Mouse (Mus musculus): Measurements from ENCODE around the gene Farp1.

Gene Farp1

GRCm38 (mm10) chr14:121058481-121058880 is 23.5 kb downstream of the Farp1 start:
- DNase-seq: no peak

DNA sequence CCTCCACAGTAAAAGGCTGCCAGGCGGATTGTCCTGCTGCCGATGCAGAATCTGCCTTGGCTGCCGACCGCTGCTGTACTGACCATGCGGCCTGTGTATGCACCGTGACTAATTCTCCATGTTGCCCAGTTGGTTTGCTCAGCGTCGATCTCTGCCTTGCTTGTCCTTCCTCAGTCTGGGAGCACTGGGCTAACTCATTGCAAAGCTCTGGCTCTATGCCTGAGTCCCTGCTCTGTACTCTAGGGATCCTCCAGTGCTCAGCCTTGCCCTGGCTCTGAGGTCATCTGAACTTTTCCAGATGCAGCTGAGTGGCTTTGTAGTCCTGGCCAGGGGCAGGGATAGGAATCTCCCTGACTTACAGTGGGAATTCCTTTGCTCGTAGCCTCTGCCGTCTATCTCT is 24.3 kb downstream of the Farp1 start:
- DNase-seq: peak; percentile 45

GRCm38 (mm10) chr14:121060484-121060883 is 25.5 kb downstream of the Farp1 start:
- DNase-seq: no peak

DNA sequence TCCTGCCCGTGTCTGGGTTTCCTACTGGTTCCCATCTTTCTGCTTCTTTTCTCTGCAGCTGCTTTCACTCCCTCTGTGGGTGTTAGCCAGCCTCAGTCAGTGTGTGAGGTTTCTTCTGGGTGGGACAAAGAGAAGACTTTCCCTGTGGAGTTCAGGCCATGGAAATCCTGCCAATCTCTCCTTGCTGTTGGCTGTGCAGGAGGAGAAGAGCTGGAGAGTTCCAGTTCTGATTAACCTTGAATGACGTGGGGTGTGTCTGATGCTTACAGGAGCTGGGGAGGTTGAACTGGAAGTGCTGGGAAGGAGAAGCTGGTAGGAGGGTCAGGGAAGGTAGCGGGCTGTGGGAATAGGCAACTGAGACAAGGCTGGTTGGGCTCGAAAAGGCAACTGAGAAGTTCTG is 26.7 kb downstream of the Farp1 start:
- DNase-seq: no peak

DNA sequence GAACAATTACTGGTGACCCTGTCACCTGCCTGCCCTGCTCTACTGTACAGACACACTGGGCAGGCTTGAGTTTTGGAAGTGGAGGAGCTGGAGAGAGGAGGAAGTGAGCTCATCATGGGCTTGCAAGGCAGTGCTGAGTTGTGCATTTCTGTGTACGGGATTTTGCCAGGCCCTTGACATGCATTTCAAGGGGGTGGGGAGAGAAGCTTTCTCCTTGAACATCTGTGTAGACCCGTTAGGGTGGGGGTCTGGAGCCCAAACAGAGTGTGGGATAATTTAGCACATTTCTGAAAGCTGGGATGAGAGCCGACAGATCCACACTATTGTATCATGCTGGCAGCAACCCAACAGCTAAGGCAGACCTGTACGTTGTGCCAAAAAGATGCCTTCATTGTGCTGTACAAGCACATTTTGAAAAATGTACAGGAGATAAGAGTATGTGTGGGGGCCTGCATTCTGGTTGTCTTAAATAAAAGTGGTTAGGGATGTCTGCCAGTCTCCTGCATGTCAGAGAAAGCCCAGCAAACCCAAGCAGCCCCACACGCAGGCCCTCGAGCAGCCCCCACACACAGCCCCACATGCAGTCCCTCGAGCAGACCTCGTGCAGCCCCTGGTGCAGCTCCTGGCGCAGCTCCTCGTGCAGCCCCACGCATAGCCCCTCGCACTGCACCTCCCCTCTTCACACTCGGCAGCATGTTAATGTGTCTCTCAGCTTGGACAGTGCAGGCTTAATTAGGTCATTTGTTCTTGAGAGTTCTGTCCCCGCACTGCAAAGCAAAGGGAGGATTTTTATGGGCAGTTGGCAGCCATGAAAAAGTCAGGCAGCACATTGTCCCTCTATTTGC is 27.5 kb downstream of the Farp1 start:
- DNase-seq: peak; percentile 71

DNA sequence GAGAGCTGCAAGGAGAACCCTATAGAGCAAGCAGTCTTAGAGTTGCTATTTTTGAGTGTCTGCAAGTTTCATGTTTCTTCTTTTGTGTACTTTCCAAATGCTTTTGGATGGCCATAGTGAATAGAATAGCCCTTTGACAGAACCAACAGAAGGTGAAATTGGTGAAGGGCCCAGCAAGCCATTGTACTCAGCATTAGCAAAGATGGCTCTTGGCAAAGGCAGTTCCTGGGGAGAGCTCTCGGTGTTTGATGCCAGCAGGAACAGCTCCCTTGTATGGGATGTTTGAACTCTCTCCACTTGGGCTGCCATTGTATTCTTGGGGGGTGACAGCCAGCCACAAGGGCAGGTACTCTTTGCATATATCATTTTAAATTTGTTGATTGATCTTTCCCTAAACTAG is 29.7 kb downstream of the Farp1 start:
- peak; percentile 55 for DNase-seq

DNA sequence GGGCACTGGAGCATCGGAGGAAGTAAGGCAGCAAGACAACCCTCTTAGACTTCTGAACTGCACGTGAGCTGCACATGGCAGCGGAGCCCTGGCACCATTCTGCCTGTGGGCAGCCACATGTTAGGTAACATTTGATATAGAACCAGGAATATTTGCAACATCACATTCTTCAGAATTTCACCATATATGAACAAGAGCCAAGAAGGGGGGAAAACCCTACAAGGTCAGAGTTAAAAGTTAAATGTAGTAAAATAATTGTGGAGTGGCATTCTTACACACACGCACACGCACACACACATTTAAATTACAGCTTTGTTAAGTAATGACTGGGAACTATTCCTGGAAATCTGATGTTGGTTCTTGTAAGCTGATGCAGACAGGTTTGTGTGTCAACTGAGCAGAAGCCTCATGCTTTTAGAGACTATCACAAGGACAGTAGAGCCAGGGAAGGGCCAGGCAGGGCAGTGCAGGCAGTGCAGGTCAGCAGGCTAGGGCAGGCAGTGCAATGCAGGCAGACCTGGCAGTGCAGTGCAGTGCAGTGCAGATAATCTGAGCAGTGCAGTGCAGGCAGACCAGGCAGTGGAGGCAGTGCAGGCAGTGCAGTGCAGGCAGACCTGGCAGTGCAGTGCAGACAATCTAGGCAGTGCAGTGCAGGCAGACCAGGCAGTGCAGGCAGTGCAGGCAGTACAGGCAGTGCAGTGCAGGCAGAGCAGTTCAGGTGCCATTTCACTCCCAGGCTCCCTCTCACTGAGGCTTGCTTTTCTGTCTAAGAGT is 38.3 kb downstream of the Farp1 start:
- no peak for DNase-seq

- no peak for DNase-seq
Measured at GRCm38 (mm10) chr14:121074197-121074734, 39.3 kb downstream of the Farp1 start.

GRCm38 (mm10) chr14:121080739-121081138 is 45.7 kb downstream of the Farp1 start:
- DNase-seq: no peak

DNA sequence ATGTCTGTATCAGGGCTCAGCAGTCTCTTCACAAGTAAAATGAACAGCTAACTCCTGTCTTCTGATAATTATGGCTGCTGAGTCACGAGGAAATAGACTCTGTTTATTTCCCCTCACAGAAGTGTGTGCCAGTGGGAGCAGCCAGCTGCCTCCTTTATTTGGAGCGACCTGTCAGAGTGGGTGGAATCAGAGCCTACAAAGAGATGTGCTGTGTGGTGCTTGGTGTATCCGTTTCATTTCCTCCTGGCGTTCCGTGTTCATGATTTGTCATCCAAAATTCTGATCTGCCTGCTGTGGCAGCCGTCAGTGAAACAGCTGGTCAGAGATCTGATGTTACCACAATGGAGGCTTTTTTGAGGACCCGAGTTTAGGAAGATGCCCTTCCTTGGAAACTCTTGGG is 47.3 kb downstream of the Farp1 start:
- no peak for DNase-seq

DNA sequence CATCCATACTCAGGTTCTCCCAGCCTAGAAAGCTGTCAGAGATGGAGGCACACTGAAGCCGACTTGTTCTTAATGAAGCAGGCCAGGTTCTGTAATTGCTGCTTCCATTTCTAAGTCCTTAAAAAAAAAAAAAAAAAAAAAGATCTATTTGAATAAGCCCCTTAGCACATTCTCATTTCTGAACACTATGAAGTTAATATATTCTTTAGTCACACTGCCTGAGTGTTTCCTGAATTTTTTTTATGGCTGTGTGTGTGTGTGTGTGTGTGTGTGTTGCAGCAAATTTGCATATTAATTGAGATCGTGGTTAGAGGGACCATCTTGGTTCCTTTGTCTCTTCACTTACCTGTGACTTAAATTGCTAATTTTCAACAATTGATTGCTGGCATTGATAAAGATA is 47.8 kb downstream of the Farp1 start:
- DNase-seq: no peak

DNA sequence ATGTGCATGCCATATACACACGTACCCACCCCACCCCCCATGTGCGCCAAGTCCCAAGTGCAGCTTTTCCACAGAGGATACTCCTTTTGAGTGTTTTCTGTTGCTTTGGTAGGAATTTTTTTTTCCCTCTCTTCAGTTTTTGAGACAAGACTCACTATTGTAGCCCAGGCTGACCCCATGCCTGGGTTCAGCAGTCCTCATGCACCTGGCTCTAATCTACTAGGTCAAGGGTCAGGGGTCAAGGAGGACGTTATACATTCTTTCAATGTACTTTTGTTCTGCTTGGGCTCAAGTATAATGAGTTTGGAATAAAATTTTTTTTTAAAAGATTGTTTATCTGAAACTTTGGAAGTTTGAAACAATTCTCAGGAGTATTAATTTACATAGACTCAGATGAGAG is 48.4 kb downstream of the Farp1 start:
- DNase-seq: no peak

DNA sequence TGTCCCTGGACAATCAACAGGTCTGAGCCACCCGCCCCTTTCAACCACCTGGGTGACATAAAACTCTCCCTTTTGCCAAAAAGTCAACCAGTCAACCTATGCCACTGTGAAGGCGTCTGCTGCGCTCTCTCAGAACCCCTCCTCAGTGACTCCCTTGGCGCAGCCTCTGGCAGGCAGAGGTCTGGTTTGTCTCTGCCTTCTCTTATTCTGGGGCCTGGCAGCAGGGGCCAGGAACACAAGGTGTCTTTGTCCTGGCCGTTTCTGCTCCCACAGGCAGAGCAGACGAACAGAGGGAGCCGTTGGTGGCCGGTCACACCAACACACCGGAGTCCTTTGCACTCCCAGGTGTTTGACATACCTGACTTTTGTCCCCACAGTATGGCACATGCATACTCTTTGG is 57.5 kb downstream of the Farp1 start:
- no peak for DNase-seq

DNA sequence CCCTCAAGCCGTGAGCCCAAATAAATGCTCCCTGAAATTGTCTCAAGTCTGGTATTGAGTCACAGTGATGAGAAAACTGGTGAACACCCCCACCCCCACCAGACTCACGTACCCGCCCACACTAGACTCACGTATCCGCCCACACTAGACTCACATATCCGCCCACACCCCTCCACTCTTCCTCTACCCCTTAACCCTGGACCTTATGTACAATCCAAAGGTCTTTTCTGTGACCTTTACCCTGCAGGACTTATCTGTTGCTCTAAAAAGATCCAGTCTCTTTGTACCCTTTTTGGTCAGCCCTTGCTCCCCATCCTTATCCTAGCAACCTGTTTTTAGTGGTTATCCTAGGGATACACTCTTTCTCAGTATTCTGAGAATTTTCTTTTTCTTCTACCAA is 58.9 kb downstream of the Farp1 start:
- DNase-seq: no peak

DNA sequence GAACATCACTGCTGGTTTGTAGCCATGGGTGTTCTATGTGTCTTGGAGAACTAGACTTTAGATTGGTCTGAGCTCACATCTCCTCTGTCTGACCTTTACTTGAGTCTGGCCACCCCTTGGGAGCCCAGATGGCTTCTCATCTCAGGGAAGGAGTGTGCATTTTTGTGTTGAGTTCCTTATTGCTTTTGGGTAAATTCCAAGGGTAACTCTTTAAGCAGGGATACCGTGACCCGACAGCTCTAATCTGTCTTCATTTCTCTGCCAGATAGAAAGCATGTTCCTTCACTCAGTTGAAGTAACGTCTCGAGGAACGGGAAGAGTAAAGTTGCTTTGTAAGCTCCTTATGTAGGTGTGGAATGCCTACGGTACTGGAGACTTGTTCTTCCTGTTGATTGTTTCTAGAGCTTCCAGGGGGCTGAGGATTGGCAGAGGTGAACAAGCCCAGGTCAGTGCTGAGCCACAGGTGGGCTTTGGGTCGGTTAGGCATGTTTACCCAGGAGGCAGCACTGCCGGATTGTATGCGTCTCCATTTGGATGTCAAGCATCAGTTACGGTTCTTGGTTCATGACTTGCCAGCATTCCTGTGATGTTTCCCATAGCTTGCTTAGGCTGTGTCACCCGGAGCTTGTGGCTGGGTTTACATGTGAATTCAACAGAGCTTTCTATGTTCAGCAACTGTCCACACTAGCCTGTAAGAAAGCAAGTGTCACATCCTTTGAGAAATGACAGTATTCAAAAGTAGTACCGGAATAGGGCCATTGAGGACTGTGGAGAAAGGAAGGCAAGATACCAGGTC is 62.8 kb downstream of the Farp1 start:
- DNase-seq: no peak

- DNase-seq: no peak
Measured at GRCm38 (mm10) chr14:121099120-121099519, 64.1 kb downstream of the Farp1 start.

DNA sequence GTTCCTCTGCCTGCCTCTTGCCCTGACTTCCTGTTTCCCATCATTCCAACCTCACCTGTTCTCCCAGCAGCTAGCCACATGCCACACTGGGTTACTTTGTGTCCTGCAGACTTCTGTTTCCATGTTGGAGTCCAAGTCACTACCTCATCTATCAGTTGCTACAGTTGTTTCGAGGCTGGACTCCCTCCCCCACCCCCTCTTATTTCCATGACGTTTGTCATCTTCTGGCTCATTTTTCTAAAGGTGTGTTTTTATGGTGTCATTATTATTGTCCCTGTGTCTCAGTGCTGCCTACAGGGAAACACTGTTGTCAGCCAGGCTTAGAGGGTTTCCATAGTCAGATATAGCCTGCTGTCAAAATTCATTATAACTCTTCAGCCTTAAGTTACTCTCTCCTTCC is 64.9 kb downstream of the Farp1 start:
- DNase-seq: no peak

- no peak for DNase-seq
Measured at GRCm38 (mm10) chr14:121100829-121101228, 65.8 kb downstream of the Farp1 start.

DNA sequence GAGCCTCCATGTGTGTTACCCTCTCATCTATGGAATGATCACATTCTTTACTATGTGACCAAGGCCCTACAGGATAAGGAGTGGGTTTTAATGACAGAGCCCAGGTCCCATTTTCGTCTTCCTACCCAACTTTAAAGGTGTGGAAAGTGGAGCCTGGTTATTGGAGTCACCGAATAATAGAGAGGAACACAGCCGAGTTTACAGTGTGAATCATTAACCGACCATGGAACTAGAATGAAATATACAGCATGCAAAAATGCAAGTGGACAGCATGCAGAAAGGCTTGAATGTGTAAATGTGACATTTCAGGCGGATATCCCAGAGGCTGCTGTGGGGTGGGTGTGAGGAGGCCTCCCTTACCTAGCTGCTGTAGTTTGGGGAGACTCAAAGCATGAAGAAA is 66.5 kb downstream of the Farp1 start:
- DNase-seq: no peak

- no peak for DNase-seq
Measured at GRCm38 (mm10) chr14:121102599-121102998, 67.6 kb downstream of the Farp1 start.

GRCm38 (mm10) chr14:121103459-121103858 is 68.5 kb downstream of the Farp1 start:
- peak; percentile 56 for DNase-seq

DNA sequence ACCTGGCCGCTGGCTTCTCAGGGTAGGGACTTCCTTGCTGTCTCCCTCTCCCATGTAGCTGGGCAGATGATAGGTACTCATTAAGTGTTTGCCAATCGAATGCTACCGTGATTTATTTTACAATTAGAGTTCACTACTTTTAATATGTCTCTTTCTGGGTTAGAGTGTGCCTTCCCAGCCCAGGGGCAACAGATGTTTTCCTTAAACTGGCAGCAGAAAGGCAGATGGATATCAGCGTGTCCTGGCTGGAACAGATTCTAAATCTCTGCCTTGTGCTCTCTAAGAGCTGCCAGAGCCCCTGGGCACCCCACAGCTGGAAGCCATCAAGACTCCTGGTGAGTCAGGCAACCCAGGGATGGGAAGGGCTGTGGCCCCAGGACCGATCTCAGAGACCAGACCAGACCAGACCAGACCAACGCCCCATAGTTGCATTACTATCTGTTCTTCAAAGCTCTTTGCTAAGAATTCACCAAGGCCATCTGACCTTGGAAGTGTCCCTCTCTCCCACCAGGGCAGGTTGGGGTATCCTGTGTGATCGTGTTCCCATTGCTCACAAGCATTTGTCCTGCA is 69.8 kb downstream of the Farp1 start:
- no peak for DNase-seq

GRCm38 (mm10) chr14:121106906-121107305 is 71.9 kb downstream of the Farp1 start:
- no peak for DNase-seq

All from cerebellum, adult 9-11 months (tissue).